Mouse (Mus musculus) kidney, adult 18-20 months (tissue): ENCODE results near the gene Nsd2.
"Not testable (repeated sequence)": the region's sequence is repeated elsewhere in the genome, so short reads cannot be mapped to it uniquely, and the experiment has no call there.

Experiments
- DNase-seq: peaks from one replicate; pipeline ENCODE4 v3.0.0; 2021

Gene Nsd2

GRCm38 (mm10) chr5:33934877-33935276 lies 114.4 kb downstream of the Nsd2 start:
- DNase-seq, result no peak

- no peak for DNase-seq
Measured at GRCm38 (mm10) chr5:33935700-33936111, 115.2 kb downstream of the Nsd2 start.

- DNase-seq, result peak; percentile 98
Measured at GRCm38 (mm10) chr5:33936120-33936707, 115.7 kb downstream of the Nsd2 start, which contains the start of gene Nelfa. TSS of gene Nelfa (minus strand) at chr5:33936413.

- no peak for DNase-seq
Measured at GRCm38 (mm10) chr5:33937230-33937629, 116.7 kb downstream of the Nsd2 start.

DNA sequence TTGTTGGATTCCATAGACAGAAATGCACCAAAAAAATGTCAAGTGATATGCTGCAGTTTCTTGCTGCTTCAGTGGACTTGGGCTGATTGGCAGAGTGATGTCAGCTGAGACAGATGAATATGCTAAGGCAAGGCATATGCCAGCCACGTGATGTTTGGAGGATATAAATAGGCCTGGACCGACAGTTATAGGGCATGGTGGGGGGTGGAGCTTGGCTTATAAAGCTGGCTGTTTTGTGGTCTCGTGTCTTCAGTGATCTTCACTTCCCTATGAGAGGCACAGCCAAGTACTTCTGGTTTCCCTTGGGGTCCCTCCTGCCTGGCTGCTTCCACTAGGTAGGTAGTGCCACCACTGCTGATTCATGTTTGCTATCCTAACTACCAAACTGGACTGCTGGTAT lies 117.9 kb downstream of the Nsd2 start:
- no peak for DNase-seq

- not testable (repeated sequence) for DNase-seq
Measured at GRCm38 (mm10) chr5:33947035-33947434, 126.5 kb downstream of the Nsd2 start.
